Mouse (Mus musculus): ENCODE measurements at regions not wholly inside any gene's neighbourhood (a gene's known extent, or its start where the extent isn't known, plus 50 kb on each side); places are given as distances from the start of the nearest gene placed in this dataset.

GRCm38 (mm10) chr11:112920131-112920530 is 138.1 kb downstream of the Sox9 start:
- H3K4me1 ChIP-seq (ENCODE audit: control insufficient read depth) = no peaks in the 10 kb centered on the region
- peaks cover 15% of the 10 kb centered on the region; the same call in 1 of the 2 replicates for H3K9me3 ChIP-seq (ENCODE audit: control insufficient read depth, low read length)
- H3K4me3 ChIP-seq (replicated peaks) = no peak overlapping the region
- no peaks in the 10 kb centered on the region for H3K27me3 ChIP-seq (ENCODE audit: control insufficient read depth)
- no peaks in the 10 kb centered on the region for H3K36me3 ChIP-seq (ENCODE audit: control insufficient read depth)
- no peak for TF ChIP-seq TAL1 (IDR thresholded peaks at IDR 0.05; ENCODE audit: low read length)
- TF ChIP-seq GATA1 (IDR thresholded peaks at IDR 0.05; ENCODE audit: low read length) = no peak

GRCm38 (mm10) chr11:112924577-112924976 is 142.6 kb downstream of the Sox9 start:
- TF ChIP-seq GATA1 (IDR thresholded peaks at IDR 0.05; ENCODE audit: low read length) (no peak), TAL1 (IDR thresholded peaks at IDR 0.05; ENCODE audit: low read length) (no peak)
- no peaks in the 10 kb centered on the region for H3K4me1 ChIP-seq (ENCODE audit: control insufficient read depth)
- peaks cover 17% of the 10 kb centered on the region for H3K9me3 ChIP-seq (ENCODE audit: control insufficient read depth, low read length)
- no peaks in the 10 kb centered on the region for H3K27me3 ChIP-seq (ENCODE audit: control insufficient read depth)
- no peaks in the 10 kb centered on the region for H3K36me3 ChIP-seq (ENCODE audit: control insufficient read depth)
- no peak overlapping the region for H3K4me3 ChIP-seq (replicated peaks)

GRCm38 (mm10) chr11:112925140-112925539 is 143.1 kb downstream of the Sox9 start:
- H3K9me3 ChIP-seq (ENCODE audit: control insufficient read depth, low read length) = peaks cover 14% of the 10 kb centered on the region
- no peaks in the 10 kb centered on the region for H3K4me1 ChIP-seq (ENCODE audit: control insufficient read depth)
- no peaks in the 10 kb centered on the region for H3K27me3 ChIP-seq (ENCODE audit: control insufficient read depth)
- H3K4me3 ChIP-seq (replicated peaks) = no peak overlapping the region
- TF ChIP-seq GATA1 (IDR thresholded peaks at IDR 0.05; ENCODE audit: low read length) (no peak), TAL1 (IDR thresholded peaks at IDR 0.05; ENCODE audit: low read length) (no peak)
- H3K36me3 ChIP-seq (ENCODE audit: control insufficient read depth) = no peaks in the 10 kb centered on the region

- H3K4me3 ChIP-seq (replicated peaks) = no peak overlapping the region
- TF ChIP-seq TAL1 (IDR thresholded peaks at IDR 0.05; ENCODE audit: low read length) = no peak
- no peak for TF ChIP-seq GATA1 (IDR thresholded peaks at IDR 0.05; ENCODE audit: low read length)
- H3K36me3 ChIP-seq (ENCODE audit: control insufficient read depth) = no peaks in the 10 kb centered on the region
- H3K4me1 ChIP-seq (ENCODE audit: control insufficient read depth) = no peaks in the 10 kb centered on the region
- peaks cover 9% of the 10 kb centered on the region for H3K9me3 ChIP-seq (ENCODE audit: control insufficient read depth, low read length)
- no peaks in the 10 kb centered on the region for H3K27me3 ChIP-seq (ENCODE audit: control insufficient read depth)
Observed at GRCm38 (mm10) chr11:112926330-112927025, 144.5 kb downstream of the Sox9 start.

GRCm38 (mm10) chr11:112930186-112930808 is 148.3 kb downstream of the Sox9 start:
- no peaks in the 10 kb centered on the region for H3K36me3 ChIP-seq (ENCODE audit: control insufficient read depth)
- peaks cover 7% of the 10 kb centered on the region for H3K9me3 ChIP-seq (ENCODE audit: control insufficient read depth, low read length)
- H3K4me3 ChIP-seq (replicated peaks) = no peak overlapping the region
- no peaks in the 10 kb centered on the region for H3K27me3 ChIP-seq (ENCODE audit: control insufficient read depth)
- no peak for TF ChIP-seq TAL1 (IDR thresholded peaks at IDR 0.05; ENCODE audit: low read length)
- no peak for TF ChIP-seq GATA1 (IDR thresholded peaks at IDR 0.05; ENCODE audit: low read length)
- H3K4me1 ChIP-seq (ENCODE audit: control insufficient read depth) = no peaks in the 10 kb centered on the region

GRCm38 (mm10) chr11:112938035-112938434 is 156.0 kb downstream of the Sox9 start:
- no peaks in the 10 kb centered on the region for H3K36me3 ChIP-seq (ENCODE audit: control insufficient read depth)
- TF ChIP-seq TAL1 (IDR thresholded peaks at IDR 0.05; ENCODE audit: low read length) (no peak), GATA1 (IDR thresholded peaks at IDR 0.05; ENCODE audit: low read length) (no peak)
- no peaks in the 10 kb centered on the region for H3K4me1 ChIP-seq (ENCODE audit: control insufficient read depth)
- H3K4me3 ChIP-seq (replicated peaks) = no peak overlapping the region
- peaks cover 28% of the 10 kb centered on the region for H3K9me3 ChIP-seq (ENCODE audit: control insufficient read depth, low read length)
- no peaks in the 10 kb centered on the region for H3K27me3 ChIP-seq (ENCODE audit: control insufficient read depth)

GRCm38 (mm10) chr11:112951421-112951820 is 169.4 kb downstream of the Sox9 start:
- Histone ChIP-seq H3K4me3 (replicated peaks) (no peak overlapping the region), H3K9me3 (ENCODE audit: control insufficient read depth, low read length) (peaks cover 14% of the 10 kb centered on the region), H3K27me3 (ENCODE audit: control insufficient read depth) (no peaks in the 10 kb centered on the region), H3K36me3 (ENCODE audit: control insufficient read depth) (no peaks in the 10 kb centered on the region), H3K4me1 (ENCODE audit: control insufficient read depth) (no peaks in the 10 kb centered on the region)
- TF ChIP-seq GATA1 (IDR thresholded peaks at IDR 0.05; ENCODE audit: low read length) (no peak), TAL1 (IDR thresholded peaks at IDR 0.05; ENCODE audit: low read length) (no peak)

- H3K36me3 ChIP-seq (ENCODE audit: control insufficient read depth) = no peaks in the 10 kb centered on the region
- H3K4me3 ChIP-seq (replicated peaks) = no peak overlapping the region
- no peak for TF ChIP-seq GATA1 (IDR thresholded peaks at IDR 0.05; ENCODE audit: low read length)
- TF ChIP-seq TAL1 (IDR thresholded peaks at IDR 0.05; ENCODE audit: low read length) = no peak
- no peaks in the 10 kb centered on the region for H3K27me3 ChIP-seq (ENCODE audit: control insufficient read depth)
- peaks cover 7% of the 10 kb centered on the region for H3K9me3 ChIP-seq (ENCODE audit: control insufficient read depth, low read length)
- H3K4me1 ChIP-seq (ENCODE audit: control insufficient read depth) = no peaks in the 10 kb centered on the region
Observed at GRCm38 (mm10) chr11:112952356-112952755, 170.3 kb downstream of the Sox9 start.

- Histone ChIP-seq H3K36me3 (ENCODE audit: control insufficient read depth) (no peaks in the 10 kb centered on the region), H3K27me3 (ENCODE audit: control insufficient read depth) (no peaks in the 10 kb centered on the region; the same call in 1 of the 2 replicates), H3K4me3 (replicated peaks) (no peak overlapping the region), H3K9me3 (ENCODE audit: control insufficient read depth, low read length) (peaks cover 3% of the 10 kb centered on the region), H3K4me1 (ENCODE audit: control insufficient read depth) (no peaks in the 10 kb centered on the region)
- TF ChIP-seq TAL1 (IDR thresholded peaks at IDR 0.05; ENCODE audit: low read length) (no peak), GATA1 (IDR thresholded peaks at IDR 0.05; ENCODE audit: low read length) (no peak)
Observed at GRCm38 (mm10) chr11:112953491-112953890, 171.5 kb downstream of the Sox9 start.

Measured in erythroblast, embryonic 14.5 days (primary cell).